Mouse (Mus musculus): Measurements from ENCODE around the gene Smoc1. TPM values are rescaled to one million over a fixed set of nuclear protein-coding genes. Genes with fewer than 3 reads are reported as not detected.

Smoc1 gene
- polyA plus RNA-seq, 1 experiment from 2014 or later = 6.0 TPM

DNA sequence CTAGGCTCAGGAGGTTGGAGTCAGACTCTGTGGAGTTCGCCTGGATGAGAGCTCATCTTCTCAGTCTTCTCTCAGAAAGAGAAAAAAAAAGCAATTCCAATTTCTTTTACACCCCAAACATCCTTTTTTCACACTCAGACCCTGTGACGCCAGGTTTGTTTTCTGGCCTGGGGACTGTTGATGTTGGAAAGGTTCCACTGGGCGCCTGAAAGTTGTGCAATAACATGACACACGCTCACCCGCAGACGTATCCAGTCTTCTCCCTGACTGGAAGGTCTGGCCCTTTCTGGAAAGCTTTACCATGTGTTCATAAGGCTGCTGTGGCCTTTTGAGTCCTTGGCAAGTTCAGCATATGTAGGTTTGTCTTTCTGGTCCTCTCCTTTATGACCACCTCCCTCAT, 129.1 kb downstream of the Smoc1 start:
- H3K27me3 ChIP-seq = no peaks in the 10 kb centered on the region
- H3K27ac ChIP-seq = no peak overlapping the region
- no peak overlapping the region for H3K4me3 ChIP-seq (replicated peaks)
- ATAC-seq (ENCODE audit: low read depth) (no peak), DNase-seq (no peak)
- WGBS (ENCODE audit: insufficient replicate concordance) = 57% methylated on average over 6 of the region's 6 CpGs
- H3K36me3 ChIP-seq = no peaks in the 10 kb centered on the region
- H3K9me3 ChIP-seq (replicated peaks) = no peaks in the 10 kb centered on the region
- H3K4me2 ChIP-seq = no peak overlapping the region
- H3K4me1 ChIP-seq (replicated peaks) = no peaks in the 10 kb centered on the region
- H3K9ac ChIP-seq = no peak overlapping the region

DNA sequence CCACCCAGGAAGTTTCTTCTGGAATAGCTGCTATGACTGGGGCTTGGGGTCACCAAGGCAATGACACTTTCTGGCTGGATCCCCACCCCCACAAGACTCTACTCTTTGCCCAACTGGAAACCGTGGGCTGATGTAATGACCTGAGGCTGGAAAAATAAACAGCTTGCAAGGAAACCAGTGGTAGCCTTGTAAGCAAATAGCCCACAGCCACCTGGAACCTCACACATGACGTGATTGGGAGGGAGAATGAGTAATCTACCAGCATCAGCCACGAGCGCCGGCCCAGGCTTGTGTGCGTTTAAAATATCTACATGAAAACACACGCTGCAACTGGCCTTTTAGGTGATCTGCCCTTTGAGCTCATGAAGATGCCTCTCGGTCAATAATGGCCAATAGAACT, 130.2 kb downstream of the Smoc1 start:
- no peak overlapping the region for H3K4me3 ChIP-seq (replicated peaks)
- no peaks in the 10 kb centered on the region for H3K9me3 ChIP-seq (replicated peaks)
- H3K9ac ChIP-seq = no peak overlapping the region
- ATAC-seq (ENCODE audit: low read depth) (no peak), DNase-seq (no peak)
- H3K4me2 ChIP-seq = no peak overlapping the region
- H3K4me1 ChIP-seq (replicated peaks) = no peaks in the 10 kb centered on the region
- no peak overlapping the region for H3K27ac ChIP-seq
- WGBS (ENCODE audit: insufficient replicate concordance) = 60% methylated on average over 8 of the region's 8 CpGs
- H3K27me3 ChIP-seq = no peaks in the 10 kb centered on the region
- H3K36me3 ChIP-seq = no peaks in the 10 kb centered on the region

DNA sequence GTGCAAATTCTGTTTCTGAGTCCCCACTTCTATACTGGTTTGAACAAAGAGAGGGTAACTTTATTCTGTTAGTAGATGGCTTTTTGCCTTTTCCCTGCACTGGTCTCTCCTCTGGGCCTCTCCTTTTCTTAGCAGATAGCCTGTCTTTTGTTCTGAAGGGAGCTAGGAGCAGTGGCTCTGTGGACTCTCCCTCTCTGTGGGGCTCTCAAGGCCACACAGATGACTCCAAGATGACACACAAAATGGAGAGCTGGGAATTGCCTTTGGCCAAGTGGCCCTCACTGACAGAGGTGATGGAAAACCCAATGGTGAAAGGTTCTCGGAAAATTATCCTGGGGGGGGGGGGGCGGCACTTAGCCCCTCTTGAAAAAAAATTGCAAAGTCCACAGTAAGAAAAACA, 133.3 kb downstream of the Smoc1 start:
- Histone ChIP-seq H3K27me3 (no peaks in the 10 kb centered on the region), H3K27ac (no peak overlapping the region), H3K4me2 (no peak overlapping the region), H3K4me1 (replicated peaks) (no peaks in the 10 kb centered on the region), H3K9ac (no peak overlapping the region), H3K36me3 (no peaks in the 10 kb centered on the region), H3K4me3 (replicated peaks) (no peak overlapping the region), H3K9me3 (replicated peaks) (no peaks in the 10 kb centered on the region)
- 54% methylated on average over 2 of the region's 2 CpGs for WGBS (ENCODE audit: insufficient replicate concordance)
- DNase-seq = no peak
- ATAC-seq (ENCODE audit: low read depth) = no peak

DNA sequence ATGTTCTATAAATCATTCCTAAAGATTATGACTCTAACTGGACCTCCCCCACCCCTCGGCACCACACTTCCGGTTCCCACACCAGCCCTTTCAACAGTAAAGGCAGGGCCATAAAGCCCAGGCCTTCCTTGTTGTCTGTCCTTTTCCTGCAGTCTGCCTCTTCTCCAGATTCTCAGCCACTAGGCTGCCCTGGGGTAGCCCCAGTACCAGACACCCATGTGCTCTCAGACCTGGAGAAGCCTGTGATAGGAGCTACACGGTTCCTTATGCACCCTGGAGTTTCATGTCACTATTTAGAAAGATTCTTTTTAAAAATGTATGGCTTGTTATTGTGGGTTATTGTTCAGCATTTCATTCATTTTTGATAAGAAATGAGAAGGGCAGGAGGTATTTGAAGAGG, 133.8 kb downstream of the Smoc1 start:
- H3K27me3 ChIP-seq = no peaks in the 10 kb centered on the region
- 65% methylated on average over 3 of the region's 3 CpGs for WGBS (ENCODE audit: insufficient replicate concordance)
- H3K36me3 ChIP-seq = no peaks in the 10 kb centered on the region
- H3K9me3 ChIP-seq (replicated peaks) = no peaks in the 10 kb centered on the region
- no peak overlapping the region for H3K9ac ChIP-seq
- H3K4me1 ChIP-seq (replicated peaks) = no peaks in the 10 kb centered on the region
- H3K27ac ChIP-seq = no peak overlapping the region
- no peak overlapping the region for H3K4me2 ChIP-seq
- no peak overlapping the region for H3K4me3 ChIP-seq (replicated peaks)
- DNase-seq (no peak), ATAC-seq (ENCODE audit: low read depth) (no peak)

DNA sequence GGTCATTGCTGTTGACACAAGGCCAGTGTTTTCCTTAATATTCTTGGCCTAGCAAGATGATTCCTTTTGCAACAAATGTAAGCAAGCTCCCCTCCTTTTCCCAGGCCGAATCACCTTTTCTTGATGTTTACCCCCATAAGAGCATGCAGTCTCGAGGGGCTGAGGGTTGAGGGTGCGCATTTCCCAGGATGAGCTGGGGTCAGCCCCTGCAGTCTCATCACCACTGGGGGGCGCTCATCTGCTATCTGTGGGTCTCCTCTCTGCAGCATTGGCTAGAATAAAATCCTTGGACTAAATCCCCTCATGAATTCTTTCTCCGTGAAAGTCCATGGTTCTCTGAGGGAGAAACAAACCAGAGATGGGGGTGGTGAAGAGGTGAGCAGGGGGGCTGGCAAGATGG, 134.2 kb downstream of the Smoc1 start:
- 52% methylated on average over 5 of the region's 5 CpGs for WGBS (ENCODE audit: insufficient replicate concordance)
- ATAC-seq (ENCODE audit: low read depth) (no peak), DNase-seq (no peak)
- H3K9me3 ChIP-seq (replicated peaks) = no peaks in the 10 kb centered on the region
- H3K4me2 ChIP-seq = no peak overlapping the region
- no peaks in the 10 kb centered on the region for H3K27me3 ChIP-seq
- no peak overlapping the region for H3K4me3 ChIP-seq (replicated peaks)
- no peak overlapping the region for H3K9ac ChIP-seq
- no peaks in the 10 kb centered on the region for H3K4me1 ChIP-seq (replicated peaks)
- no peak overlapping the region for H3K27ac ChIP-seq
- H3K36me3 ChIP-seq = no peaks in the 10 kb centered on the region

DNA sequence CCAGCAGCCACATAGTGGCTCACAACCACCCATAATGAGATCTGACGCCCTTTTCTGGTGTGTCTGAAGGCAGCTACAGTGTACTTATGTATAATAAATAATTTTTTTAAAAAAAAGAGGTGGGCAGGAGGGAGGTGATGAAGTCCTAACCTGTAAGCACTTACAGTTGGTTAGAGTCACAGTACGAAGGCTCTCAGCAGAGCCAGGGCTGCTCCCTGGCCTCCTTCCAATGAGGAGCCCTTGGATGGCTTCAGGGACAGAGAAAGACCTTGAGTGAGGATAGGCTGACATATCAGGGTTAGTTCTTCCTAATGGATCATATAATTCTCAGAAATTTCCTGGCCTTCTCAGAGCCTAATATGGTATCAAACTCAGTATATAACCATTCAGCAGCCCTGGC, 134.7 kb downstream of the Smoc1 start:
- DNase-seq = no peak
- H3K9me3 ChIP-seq (replicated peaks) = no peaks in the 10 kb centered on the region
- no peak overlapping the region for H3K4me2 ChIP-seq
- H3K27ac ChIP-seq = no peak overlapping the region
- H3K9ac ChIP-seq = no peak overlapping the region
- no peaks in the 10 kb centered on the region for H3K4me1 ChIP-seq (replicated peaks)
- no peaks in the 10 kb centered on the region for H3K27me3 ChIP-seq
- no peak overlapping the region for H3K4me3 ChIP-seq (replicated peaks)
- H3K36me3 ChIP-seq = no peaks in the 10 kb centered on the region
- no peak for ATAC-seq (ENCODE audit: low read depth)
- 48% methylated on average over 2 of the region's 2 CpGs for whole genome bisulfite sequencing (ENCODE audit: insufficient replicate concordance)

DNA sequence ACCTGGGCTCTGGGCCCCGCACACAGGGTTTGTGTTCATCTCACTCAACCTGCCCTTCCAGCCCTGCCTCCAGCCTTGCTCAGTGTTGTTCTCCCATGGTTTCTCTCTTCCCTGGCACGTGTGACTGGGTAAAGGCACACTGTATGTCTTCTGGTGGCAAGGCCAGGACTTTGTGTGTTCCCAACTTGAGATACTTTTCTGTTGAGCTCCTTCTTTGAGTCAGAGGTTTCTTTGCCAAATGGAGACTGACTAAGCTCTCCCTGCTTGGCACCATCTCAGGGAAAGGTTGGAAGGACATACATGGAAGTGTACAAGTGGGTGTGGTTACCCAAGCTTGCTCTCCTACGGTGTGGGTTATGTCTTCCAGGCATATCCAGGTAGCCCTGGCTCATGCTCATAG, 136.5 kb downstream of the Smoc1 start:
- Histone ChIP-seq H3K27ac (no peak overlapping the region), H3K9me3 (replicated peaks) (no peaks in the 10 kb centered on the region), H3K9ac (no peak overlapping the region), H3K4me3 (replicated peaks) (no peak overlapping the region), H3K4me2 (no peak overlapping the region), H3K36me3 (no peaks in the 10 kb centered on the region), H3K27me3 (no peaks in the 10 kb centered on the region), H3K4me1 (replicated peaks) (no peaks in the 10 kb centered on the region)
- WGBS (ENCODE audit: insufficient replicate concordance) = 60% methylated on average over 3 of the region's 3 CpGs
- DNase-seq = no peak
- no peak for ATAC-seq (ENCODE audit: low read depth)

DNA sequence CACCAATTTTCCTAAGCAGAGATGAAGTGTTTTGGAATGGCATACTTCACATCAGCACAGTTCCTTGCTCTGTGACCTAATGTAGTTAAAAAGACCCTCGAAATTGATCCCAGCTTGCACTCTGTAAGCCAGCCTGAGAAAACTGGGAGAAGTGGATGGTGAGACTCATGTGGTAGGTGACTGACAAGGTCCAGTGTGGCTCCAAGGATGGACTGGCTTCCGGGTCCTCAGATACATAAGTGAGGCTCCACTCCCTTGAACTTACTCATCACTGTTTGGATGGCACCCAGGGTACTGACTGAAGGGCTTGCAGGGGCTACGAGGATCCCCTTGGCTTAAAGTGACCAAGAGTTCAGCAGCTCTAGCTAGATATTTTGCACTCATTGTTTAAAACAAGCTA, 137.0 kb downstream of the Smoc1 start:
- 51% methylated on average over 3 of the region's 3 CpGs for WGBS (ENCODE audit: insufficient replicate concordance)
- no peak for ATAC-seq (ENCODE audit: low read depth)

DNA sequence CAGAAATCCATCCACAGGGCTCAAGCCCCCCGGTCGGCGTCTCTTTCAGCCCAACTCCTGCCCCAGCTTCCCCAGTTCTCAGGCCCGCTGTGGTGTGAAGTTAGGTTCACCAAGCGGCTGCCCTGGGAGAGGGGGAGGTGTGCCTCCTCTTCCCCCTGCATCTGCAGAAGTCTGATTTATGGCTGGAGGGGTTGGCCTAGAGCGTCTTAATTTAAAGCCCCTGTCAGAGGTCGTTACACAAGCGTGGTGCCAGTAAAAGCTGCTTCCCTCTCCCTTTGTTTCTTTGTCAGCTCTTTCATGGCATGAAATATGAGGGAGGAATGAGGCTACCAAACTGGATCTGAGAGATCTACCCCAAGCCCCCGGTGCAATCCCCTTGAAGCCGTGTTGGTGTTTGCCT, 139.5 kb downstream of the Smoc1 start:
- DNase-seq = no peak

More for the DNA sequence above, 137.0 kb downstream of the Smoc1 start:
- Histone ChIP-seq H3K4me1 (replicated peaks) (no peaks in the 10 kb centered on the region), H3K4me3 (replicated peaks) (no peak overlapping the region), H3K27ac (no peak overlapping the region), H3K27me3 (no peaks in the 10 kb centered on the region), H3K4me2 (no peak overlapping the region), H3K9ac (no peak overlapping the region), H3K9me3 (replicated peaks) (no peaks in the 10 kb centered on the region), H3K36me3 (no peaks in the 10 kb centered on the region)
- DNase-seq = no peak

DNA sequence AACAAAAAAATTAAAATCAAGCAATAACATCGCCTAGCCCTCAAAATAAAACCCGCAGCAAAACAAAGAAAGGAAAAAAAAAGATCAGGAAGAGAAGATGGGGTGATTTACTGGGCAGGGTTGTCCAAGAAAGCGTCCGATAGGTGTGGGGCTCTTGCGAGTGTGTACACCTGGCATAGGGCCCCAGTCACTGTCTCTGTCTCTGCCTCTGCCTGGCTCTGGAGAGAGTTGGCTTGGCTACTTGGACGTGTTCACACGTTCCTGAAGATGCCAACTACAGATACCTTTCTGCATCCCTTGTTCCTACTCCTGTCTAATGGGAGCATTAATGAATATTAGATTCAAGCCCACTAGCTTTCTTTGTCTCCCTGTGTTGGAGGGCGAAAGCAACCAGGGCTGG, 140.0 kb downstream of the Smoc1 start:
- 63% methylated on average over 8 of the region's 8 CpGs for WGBS (ENCODE audit: insufficient replicate concordance)
- H3K4me2 ChIP-seq = no peak overlapping the region
- H3K27me3 ChIP-seq = no peaks in the 10 kb centered on the region
- H3K4me1 ChIP-seq (replicated peaks) = no peaks in the 10 kb centered on the region
- DNase-seq = no peak
- H3K36me3 ChIP-seq = no peaks in the 10 kb centered on the region
- no peak overlapping the region for H3K9ac ChIP-seq
- no peaks in the 10 kb centered on the region for H3K9me3 ChIP-seq (replicated peaks)
- ATAC-seq (ENCODE audit: low read depth) = no peak
- no peak overlapping the region for H3K27ac ChIP-seq
- H3K4me3 ChIP-seq (replicated peaks) = no peak overlapping the region

More for the DNA sequence above, 139.5 kb downstream of the Smoc1 start:
- Histone ChIP-seq H3K27ac (no peak overlapping the region), H3K9me3 (replicated peaks) (no peaks in the 10 kb centered on the region), H3K27me3 (no peaks in the 10 kb centered on the region), H3K4me3 (replicated peaks) (no peak overlapping the region), H3K4me1 (replicated peaks) (no peaks in the 10 kb centered on the region), H3K4me2 (no peak overlapping the region), H3K9ac (no peak overlapping the region), H3K36me3 (no peaks in the 10 kb centered on the region)
- ATAC-seq (ENCODE audit: low read depth) = no peak
- WGBS (ENCODE audit: insufficient replicate concordance) = 35% methylated on average over 10 of the region's 10 CpGs

DNA sequence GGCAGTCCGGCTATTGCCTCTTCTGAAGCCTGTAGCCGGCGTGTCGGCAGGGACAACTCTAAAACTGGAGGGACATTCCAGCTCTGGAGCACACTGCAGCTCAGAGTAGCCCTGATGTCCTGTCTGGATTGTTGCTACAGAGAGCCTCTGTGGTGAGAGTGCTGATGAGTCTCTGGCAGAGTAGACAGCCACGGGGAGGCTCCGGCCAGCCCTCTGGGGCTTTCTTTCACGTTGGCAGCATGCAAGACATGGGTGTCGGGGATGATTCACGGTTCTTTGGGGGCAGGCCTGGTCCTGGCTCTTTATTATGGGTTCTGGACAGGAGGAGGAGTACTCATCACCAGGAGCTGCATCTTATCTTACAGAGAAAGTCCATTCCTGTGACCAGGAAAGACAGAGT, 140.5 kb downstream of the Smoc1 start:
- DNase-seq (no peak), ATAC-seq (ENCODE audit: low read depth) (no peak)
- Histone ChIP-seq H3K4me2 (no peak overlapping the region), H3K36me3 (no peaks in the 10 kb centered on the region), H3K4me1 (replicated peaks) (no peaks in the 10 kb centered on the region), H3K27ac (no peak overlapping the region), H3K27me3 (no peaks in the 10 kb centered on the region), H3K4me3 (replicated peaks) (no peak overlapping the region), H3K9ac (no peak overlapping the region), H3K9me3 (replicated peaks) (no peaks in the 10 kb centered on the region)
- 65% methylated on average over 9 of the region's 9 CpGs for WGBS (ENCODE audit: insufficient replicate concordance)

DNA sequence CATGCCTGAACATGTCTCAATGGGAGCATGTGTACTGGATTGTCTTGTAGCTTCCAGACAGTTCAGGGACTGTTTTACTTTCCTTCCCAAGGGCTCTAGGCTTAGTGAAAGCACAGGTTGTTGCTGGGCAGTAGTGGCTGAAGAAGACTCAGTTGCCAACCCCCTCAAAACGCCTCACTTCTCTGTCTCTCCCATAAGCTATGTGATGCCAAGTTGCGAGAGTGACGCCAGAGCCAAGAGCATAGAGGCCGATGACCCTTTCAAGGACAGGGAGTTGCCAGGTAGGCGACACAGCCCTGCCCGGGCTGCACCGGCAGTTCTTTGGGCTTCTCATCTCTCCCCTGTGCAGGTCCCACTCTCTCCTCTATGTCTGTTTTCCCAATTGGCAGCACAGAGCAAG, 141.4 kb downstream of the Smoc1 start:
- H3K27me3 ChIP-seq = no peaks in the 10 kb centered on the region
- H3K4me2 ChIP-seq = no peak overlapping the region
- no peak overlapping the region for H3K9ac ChIP-seq
- WGBS (ENCODE audit: insufficient replicate concordance) = 77% methylated on average over 7 of the region's 7 CpGs
- no peak overlapping the region for H3K4me3 ChIP-seq (replicated peaks)
- H3K36me3 ChIP-seq = no peaks in the 10 kb centered on the region
- ATAC-seq (ENCODE audit: low read depth) = no peak
- no peaks in the 10 kb centered on the region for H3K9me3 ChIP-seq (replicated peaks)
- no peaks in the 10 kb centered on the region for H3K4me1 ChIP-seq (replicated peaks)
- no peak overlapping the region for H3K27ac ChIP-seq
- no peak for DNase-seq

DNA sequence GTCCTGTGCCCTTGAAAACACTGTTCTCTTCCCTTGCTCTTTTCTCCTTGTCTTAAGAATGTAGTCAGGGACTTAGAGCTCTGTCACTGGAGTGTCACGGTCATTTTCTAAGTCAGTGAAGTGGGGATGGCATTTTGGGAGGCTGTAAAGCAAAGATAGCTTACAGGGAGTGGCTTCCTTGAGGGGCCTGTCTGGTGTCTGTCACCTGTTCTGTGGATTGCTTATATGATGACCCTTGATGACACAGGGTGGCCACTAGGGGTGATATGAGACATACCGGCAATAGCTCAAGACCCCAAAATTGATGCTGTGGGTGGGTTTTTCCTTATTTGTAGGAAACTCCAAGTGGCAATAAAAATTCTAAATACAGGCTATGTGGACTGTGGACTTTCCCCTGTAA, 141.9 kb downstream of the Smoc1 start:
- no peaks in the 10 kb centered on the region for H3K36me3 ChIP-seq
- DNase-seq (no peak), ATAC-seq (ENCODE audit: low read depth) (no peak)
- H3K4me3 ChIP-seq (replicated peaks) = no peak overlapping the region
- H3K4me1 ChIP-seq (replicated peaks) = no peaks in the 10 kb centered on the region
- no peak overlapping the region for H3K4me2 ChIP-seq
- H3K9me3 ChIP-seq (replicated peaks) = no peaks in the 10 kb centered on the region
- no peaks in the 10 kb centered on the region for H3K27me3 ChIP-seq
- no peak overlapping the region for H3K27ac ChIP-seq
- no peak overlapping the region for H3K9ac ChIP-seq
- WGBS (ENCODE audit: insufficient replicate concordance) = 47% methylated on average over 2 of the region's 2 CpGs
